Mouse (Mus musculus) layer of hippocampus, adult 8-10 months (tissue): ENCODE results near the gene Kpna7. TPM values are rescaled to one million over a fixed set of nuclear protein-coding genes. Genes with fewer than 3 reads are reported as not detected.
"Not testable (repeated sequence)": the region's sequence is repeated elsewhere in the genome, so short reads cannot be mapped to it uniquely, and the experiment has no call there.

Experiments used
- DNase-seq, 2 experiments: peaks; one replicate each; pipeline ENCODE4 v3.0.0; 2022; ENCODE audit warnings: low spot score in 2 of 2
- total RNA-seq, 4 experiments: library from RNA; stranded (reverse); gene quantifications; 2 replicates each; pipeline ENCODE4 v1.2.4; 2022

The Kpna7 gene
- total RNA-seq, 4 experiments from 2014 or later: not detected

DNA sequence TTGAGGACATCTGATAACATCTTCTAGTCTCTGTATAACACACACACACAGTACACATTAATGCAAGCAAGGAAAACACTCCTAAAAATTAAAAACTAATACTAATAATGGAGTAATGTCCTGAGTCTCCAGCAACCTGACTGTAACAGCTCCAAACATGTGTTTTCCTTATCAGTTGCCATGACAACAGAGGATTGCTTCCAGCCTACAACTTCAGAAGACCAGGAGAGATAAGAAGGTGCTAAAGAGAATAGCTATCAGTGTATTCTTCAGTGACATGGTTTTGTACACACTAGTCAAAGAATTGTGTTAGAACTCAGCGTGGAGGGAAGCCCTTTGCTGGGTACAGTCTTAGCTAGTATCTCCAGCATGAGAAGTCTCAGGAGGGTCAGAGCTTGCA lies 63.1 kb downstream of the Kpna7 start:
- DNase-seq: not testable (repeated sequence)

DNA sequence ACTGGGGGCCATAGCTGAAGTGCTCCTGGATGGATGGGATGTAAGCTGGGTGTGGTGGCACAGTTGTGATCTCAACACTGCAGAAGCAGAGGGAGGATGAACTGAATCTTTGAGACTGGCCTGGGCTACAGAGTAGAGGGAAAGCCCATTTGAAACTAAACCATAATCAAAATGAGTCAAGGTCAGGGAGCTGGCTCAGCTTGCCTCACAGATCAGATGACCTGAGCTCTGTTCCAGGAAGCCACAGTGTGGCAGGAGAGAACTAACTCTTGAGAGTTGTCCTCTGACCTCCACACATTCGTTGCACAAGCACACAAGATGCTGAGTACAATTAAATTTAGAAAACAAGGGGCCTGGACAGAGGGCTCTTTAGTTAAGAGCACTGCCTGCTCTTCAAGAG lies 63.6 kb downstream of the Kpna7 start:
- DNase-seq: not testable (repeated sequence)

DNA sequence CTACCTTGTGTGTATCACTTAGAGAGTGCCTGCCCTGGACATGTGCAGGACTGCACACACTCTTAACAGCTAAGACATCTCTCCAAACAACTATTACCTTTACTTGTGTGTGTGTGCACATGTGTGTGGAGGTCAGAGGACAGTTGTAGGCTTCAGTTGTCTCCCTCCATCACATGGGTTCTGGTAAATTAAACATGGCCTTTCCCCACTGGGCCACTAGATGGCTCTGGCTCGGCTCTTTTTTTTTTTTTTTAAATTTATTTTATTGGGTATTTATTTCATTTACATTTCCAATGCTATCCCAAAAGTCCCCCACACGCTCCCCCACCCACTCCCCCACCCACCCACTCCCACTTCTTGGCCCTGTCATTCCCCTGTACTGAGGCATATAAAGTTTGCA lies 67.1 kb downstream of the Kpna7 start:
- DNase-seq: not testable (repeated sequence)

DNA sequence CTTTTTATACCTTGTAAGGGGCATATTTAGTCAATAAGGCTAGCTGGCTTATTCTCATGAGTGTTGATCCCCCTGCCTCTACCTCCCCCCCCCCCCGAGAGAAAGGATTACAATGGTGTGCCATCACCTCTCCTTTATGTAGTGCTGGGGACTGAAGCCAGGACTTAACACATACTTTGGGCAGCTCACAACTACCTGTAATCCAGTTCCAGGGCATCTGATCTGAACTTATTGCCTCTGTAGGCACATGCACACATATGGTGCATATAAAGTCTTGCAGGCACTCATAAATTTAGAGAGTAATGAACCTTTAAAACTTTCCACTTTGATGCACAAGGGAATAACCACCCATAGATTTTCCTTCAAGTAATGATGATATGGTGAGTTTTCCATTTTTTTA lies 69.6 kb downstream of the Kpna7 start:
- DNase-seq: no peak

DNA sequence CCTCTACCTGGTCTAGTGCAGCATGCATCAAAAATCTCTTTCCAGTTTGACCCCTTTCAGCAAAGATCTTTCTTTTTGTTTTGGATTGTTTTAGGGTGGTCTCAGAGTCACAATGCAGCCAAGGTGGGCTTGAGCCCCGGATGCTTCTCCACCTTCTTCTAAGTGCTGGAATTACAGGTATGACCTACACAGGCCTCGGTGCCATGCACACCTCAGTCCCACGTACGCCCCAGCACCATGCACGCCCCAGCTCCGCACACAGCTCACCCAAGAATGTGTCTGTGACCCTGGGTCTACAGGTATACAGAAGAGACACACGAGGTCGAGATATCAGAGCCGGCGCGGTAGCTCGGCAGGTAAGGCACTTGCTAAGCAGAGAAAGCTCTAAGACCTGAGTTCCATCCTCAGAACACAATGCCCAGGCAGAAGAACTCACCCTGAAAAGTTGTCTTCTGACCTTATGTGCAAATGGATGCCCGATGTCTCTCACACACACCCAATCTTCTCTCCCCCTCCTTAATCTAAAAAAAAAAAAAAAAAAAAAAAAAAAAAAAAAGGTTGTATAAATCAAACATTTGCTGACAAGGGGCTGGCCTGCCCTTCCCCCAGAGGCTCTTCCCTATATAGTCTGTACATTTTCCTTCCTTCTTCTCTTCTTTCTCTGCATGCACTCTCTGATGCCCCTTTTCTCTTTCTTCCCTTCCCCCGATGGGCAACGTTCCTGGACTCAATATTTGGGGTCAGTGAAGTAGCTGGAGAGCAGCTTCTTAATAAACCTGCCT lies 74.8 kb downstream of the Kpna7 start:
- DNase-seq: no peak

DNA sequence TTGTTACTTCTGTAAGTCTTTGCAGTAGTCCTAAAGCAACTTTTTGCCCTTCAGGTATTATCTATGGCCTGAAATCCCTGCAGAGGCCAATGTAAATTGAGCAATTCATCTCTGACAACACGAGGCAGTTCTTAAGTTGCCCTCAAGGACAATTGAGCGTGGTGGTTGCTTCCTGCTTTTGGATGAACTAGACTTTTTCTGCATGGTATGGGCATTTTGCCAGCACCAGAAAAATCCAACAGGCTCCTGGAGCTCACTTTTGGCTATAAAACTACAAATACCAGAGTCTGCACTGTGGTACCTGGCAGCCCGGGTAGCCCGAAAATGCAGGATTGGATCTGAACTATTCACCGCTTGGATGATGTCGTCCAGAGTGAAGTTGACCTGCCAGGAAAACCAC lies 78.2 kb downstream of the Kpna7 start:
- no peak for DNase-seq

DNA sequence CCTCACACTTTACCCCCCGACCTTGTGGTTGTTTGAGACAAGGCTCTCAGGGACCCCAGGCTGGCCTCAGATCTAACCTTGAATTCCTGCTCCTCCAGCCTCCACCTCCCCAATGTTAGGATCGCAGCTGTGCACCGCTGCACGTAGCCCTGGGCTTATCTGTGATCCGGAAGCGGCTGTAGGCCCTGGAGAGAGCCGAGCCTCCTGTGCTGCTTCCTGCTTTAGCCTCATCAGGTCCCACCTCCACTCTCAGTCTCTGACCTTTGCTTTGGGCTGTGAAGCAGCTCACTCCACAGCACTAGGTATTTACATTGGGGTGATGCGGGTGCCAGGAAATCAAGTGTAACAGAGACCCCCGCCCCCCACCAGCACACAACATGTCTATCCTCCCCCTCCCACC lies 79.3 kb downstream of the Kpna7 start:
- DNase-seq: no peak

DNA sequence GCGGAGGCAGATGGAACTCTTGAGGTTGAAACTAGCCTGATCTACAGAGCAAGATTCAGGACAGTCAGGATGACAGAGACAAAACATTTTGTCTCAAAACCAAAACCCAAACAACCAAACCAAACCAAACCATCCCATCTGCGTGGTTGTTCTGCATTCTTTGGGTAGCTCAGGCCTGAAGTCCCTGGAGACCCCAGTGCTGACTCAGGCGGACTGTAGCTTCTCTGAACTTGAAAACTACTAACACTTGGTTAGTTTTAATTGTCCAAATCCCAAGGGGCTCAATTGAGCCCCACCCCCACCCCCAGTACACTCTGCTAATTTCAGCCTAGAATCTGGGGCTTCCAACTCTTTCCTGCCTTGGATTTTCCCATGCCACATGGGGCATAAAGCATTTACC lies 80.5 kb downstream of the Kpna7 start:
- no peak for DNase-seq

DNA sequence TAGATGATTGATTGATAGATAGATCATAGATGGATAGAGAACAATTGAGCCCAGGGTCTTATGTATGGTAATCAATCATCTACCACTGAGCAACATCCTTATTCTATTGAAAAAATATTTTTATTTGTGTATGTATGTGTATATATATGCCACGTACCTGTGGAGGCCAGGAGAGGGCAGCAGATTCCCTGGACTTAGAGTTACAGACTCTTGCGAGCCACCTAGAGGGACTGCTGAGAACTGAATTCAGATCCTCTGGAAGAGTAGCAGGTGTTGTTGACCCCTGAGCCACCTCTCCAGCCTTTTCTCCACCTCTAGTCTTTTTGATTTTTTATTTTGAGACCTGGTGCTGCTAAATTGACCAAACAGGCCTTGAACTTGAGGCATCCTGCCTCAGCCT lies 85.3 kb downstream of the Kpna7 start:
- DNase-seq: no peak

DNA sequence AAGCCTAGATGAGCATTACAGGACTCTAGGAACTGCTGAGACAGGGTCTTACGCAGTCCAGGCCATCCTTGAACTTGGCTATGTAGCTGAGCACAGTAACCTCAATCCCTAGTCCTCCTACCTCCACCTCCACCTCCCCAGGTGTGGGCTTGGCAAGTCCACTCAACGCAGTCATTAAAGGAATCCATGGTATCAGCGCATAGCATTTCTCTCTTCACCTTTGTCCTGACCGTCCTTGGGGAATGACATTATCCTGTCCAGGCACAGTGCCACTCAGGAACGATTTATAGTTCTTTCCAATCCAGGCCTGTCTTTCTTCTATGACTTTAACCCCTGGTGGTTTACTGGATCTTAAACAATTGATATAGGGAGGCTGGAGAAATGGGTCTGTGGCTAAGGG lies 93.3 kb downstream of the Kpna7 start:
- no peak for DNase-seq

DNA sequence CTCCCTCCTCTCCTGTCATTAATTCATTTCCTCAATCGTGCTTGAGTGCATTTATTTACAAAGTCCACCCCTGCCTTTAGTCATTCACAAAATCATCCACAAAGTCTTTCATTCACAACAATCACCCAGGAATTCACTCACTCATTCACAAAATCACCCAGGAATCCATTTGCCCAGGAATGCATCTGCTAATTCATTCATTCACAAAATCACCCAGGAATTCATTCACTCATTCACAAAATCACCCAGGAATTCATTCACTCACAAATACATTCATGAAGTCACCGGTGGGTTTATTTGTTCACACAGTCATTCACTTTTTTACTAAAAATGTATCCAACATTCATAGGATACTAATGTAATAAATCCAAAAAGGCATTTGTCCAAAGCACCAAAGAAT lies 93.8 kb downstream of the Kpna7 start:
- no peak for DNase-seq

DNA sequence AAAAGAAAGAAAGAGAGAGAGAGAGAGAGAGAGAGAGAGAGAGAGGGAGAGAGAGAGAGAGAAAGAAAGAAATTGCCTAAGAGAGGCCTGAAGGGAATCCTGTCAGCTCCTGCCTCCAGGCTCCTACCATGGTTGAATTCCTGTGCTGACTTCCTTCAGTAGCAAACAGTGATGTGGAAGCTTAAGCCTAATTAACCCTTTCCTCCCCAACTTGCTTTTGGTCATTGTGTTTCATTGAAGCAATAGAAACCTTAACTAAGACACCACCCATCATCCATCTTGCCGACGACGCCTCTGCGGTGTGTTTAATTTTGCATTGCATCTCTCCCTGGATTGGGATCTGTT lies 94.8 kb downstream of the Kpna7 start:
- DNase-seq: no peak

DNA sequence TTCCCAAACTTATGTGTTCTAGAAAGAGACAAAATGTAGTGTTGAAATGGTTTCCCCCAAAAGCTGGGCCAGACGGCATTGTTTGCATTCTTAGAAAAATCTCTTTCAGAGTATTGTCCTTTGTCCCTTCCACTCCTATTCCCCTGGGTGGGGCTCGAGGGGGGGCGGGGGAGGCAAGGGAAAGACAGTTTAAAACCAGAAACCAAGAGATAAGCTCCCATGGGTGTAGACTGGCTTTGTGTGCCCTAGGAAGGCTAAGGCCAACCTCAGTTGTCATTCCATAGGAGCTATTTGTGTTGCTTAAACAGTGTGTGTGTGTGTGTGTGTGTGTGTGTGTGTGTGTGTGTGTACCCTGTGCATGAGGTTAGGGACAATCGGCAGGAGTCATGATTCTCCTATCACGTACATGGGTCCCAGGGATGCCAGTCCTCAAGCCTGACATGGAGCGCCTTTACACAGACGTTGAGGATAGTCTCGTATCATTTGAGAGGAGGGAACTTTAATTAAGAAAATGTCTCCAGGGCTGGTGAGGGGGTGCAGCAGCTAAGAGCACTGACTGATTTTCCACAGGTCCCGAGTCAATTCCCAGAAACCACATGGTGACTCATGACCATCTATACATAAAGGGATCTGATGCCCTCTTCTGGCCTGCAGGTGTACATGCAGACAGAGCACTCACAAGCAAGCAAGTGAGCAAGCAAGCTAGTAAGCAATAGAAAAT lies 95.3 kb downstream of the Kpna7 start:
- DNase-seq: peak; percentile 40 to 49

DNA sequence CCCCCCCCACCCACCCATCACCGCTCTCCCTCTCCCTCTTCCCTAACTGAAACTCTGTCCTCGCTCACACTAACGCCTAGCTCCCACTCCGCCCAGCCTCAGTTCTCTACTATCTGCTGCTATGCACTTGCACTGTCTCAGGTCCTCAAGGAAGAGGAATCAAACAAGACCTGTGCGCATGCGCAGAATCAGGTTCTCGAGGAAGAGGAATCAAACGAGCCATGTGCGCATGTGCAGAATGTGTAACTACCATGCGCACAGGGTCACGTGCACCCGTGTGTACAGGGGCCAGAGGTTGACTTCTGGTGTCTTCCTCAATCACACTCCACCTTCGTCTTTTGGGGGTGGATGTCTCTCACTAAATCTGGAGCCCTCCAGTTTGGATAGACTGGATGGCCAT lies 96.3 kb downstream of the Kpna7 start:
- no peak for DNase-seq

DNA sequence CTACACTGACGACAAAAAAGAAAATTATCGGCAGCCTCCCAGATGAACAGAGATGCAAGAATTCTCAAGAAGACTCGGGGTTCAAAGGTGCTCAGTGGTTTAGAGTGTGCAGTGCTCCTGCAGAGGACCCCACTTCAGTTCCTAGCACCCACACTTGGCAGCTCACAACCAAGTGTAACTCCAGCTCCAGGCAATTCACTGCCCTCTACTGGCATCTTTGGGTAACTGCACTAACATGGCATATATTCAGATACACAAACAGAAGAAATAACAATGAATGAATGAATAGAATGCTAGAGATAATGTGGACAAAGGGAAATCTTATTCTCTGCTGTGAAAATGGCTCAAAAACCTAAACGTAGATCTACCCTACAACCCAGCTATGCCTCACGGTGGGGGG lies 99.0 kb downstream of the Kpna7 start:
- DNase-seq: no peak

DNA sequence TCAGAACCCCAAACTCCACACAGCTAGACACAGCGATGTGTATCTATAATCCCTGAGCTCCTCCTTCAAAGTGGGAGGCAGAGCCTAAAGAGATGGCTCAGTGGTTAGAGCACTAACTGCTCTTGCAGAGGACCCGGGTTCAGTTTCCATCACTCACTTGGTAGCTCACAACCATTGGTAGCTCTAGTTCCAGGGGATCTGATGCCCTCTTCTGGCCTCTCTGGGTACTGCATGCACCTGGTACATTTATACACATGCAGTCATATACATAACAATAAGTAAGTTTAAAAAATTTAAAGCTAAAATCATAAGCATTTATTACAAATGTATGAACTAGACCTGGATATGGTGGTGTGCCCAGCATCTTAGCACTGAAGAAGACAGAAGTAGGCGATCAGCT lies 100.6 kb downstream of the Kpna7 start:
- DNase-seq: no peak

DNA sequence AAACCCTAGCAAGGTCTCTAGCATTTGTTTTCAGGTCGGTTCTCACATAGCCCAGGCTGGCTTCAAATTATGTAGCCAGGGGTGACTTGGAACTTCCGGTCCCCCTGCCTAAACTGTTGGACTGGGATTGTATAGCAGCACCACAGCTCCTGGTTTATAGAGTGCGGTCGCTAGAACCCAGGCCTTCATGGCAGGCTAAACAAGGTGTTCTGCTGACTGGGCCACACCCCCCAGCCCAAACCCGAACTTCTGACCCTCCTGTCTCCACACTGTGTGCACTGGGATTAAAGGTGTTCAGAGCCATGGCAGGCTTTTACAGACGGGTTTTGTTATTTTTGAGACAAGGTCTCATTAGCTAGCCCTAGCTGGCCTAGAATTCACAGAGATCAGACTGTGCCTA lies 104.7 kb downstream of the Kpna7 start:
- no peak for DNase-seq

DNA sequence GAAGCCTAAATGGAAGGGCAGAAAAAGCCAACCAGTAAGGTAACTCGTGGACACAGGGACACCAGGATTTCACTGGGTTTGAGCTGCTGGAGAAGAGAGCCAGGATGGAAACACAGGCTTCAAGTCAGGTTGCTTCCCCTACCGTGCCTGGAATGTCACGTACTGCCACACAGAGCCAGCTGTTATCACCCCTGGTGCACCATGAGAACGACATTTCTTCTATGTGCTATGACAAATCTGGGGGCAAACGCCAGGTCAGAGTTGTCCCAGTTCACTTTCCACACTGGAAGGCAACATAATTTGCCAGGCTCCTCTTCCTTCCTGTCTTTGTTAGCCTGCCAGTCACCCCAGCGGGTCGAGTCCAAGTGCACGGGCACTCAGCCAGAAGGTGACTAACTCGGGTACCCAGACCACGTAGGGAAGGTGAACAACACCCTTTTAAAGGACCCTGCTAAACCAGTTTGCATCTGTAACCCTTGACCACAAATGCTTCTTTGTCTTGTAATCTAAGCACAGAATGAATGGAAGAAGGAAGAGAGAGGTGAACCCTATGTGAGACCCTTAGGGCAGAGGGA lies 105.2 kb downstream of the Kpna7 start:
- DNase-seq: no peak

DNA sequence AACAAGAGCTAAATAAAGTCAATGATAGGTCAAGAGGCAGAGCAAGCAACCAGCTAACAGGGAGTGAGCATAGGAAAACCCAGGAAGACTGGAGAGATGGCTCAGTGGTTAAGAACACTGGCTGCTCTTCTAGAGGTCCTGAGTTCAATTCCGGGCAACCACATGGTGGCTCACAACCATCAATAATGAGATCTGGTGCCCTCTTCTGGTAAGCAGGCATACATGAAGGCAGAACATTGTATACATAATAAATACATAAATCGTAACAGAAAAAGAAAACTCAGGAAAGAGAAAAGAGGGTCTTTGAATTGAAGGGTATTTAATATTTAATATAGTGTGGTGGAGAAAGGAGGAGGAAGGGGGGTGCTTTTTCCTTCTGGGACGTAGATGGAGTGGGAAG lies 112.6 kb downstream of the Kpna7 start:
- DNase-seq: no peak

DNA sequence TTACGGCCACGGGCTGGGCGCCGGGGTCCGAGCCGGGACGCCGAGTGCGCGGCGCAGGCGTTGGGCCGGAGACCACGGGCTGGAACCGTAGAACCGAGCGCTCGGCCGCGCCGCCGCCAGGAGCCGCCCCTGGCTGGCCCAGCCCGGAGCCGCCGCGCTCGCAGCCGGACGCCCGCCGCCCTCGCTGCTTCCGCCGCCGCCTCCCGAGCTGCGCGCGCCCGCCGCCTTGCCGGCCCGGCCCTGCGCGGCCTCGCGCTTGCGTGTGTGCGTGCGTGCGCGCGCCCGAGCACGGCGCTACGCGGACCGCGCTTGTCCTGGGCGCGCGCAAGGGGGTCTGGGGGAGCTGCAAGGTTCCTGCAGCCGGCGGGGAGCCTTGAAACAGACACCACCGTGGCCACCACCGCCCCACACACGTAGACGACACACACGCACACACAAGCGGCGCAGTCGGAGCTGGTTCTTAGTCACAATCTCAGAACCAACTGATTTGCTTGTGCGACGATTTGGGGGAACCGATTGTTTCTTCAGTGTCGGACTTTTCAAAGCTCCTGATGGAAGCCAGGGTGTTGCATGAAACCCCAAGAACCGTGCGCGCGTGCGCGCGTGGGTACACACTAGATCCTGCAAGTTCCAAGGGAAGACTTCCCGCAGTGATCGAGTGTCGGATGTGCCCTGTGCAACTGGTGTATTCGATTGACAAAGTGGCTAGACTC lies 118.0 kb downstream of the Kpna7 start, which contains the start of gene Smurf1:
Gene Smurf1 (minus strand): TSS at position 209 of the 713 bp plus-strand sequence.
- peak; percentile 72 to 75 for DNase-seq

DNA sequence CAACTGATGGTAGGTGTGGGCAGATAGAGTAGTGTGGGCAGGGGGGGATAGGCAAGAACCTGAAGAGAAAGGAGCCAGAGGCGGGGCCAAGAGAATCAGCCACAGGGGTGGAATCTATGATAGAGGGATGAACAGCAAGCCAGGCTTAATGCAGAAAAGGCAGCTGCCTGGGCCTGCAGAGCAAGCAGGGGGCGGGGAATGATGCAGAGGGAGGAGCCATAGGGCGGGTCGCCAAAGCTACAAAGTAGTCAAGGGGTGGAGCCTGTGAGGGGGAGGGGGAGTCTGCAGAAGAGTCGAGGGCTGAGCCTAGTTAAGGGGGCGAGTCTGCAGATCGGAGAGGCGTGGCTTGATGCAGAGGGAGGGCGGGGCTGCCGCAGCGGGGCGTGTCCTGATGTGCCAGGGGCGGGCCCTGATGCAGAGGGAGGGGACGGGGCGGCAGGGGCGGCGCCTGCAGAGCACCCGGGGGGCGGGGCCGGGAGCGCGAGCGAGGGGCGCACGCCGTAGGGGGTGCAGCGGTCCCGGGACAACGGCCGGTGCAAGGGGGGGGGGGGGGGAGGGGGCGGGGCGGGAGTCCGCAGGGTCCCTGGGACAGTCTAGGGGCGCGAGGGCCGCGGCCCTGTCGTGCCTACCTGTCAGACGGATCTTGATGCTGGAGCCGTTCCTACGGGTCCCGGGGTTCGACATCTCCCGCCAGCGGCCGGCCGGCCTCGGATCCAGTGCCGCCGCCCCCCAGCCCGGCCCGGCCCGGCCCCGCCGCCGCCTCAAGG lies 118.8 kb downstream of the Kpna7 start:
- peak; percentile 72 to 77 for DNase-seq
